Mouse (Mus musculus) liver, adult 2 months (tissue): ENCODE data around the gene Ctbp2.

Experiments used
- CTCF ChIP-seq: fragments of 200-500 bp; IDR thresholded peaks from 2 replicates; pipeline ENCODE4 v1.5.1; 2011; ENCODE audit warnings: low read depth, low read length, control low read depth
- POLR2A ChIP-seq: fragments of 200-500 bp; IDR thresholded peaks from 2 replicates; pipeline ENCODE4 v1.6.1; 2011; ENCODE audit warnings: low read length, control low read depth; ENCODE audit not compliant: insufficient read depth; ENCODE audit errors: extremely low read depth

DNA sequence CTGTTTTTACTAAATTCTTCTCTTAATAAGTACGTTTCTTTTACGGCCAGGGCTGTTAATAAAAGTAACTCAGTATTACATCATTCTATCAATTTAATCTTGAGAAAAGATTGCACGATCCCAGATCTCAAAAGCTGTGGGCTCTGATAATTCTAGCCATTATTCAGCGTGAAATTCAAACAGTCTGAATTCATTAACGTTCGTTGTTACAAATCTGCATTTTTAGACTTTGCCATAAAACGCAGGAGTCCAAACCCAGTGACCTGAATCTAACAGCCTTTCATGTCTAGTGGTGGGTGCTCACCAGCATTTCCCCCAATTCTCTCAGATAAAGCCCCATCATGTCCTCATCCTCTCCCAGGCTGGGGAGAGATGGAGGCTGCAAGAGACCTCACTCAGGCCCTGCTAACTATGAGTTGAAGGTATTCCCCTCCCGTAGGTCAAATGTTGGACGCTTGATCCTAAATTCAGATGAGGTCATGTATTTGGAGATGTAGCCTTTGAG, 51.0 kb downstream of the Ctbp2 start:
- TF ChIP-seq POLR2A: no peak
- no peak for TF ChIP-seq CTCF
